Mouse (Mus musculus) forebrain, embryonic 16.5 days (tissue): ENCODE results near the gene Pfn4. TPM values are rescaled to one million over a fixed set of nuclear protein-coding genes. Genes with fewer than 3 reads are reported as not detected.
A peak's percentile ranks its signal among the peaks of the same experiment; 100 is the strongest.

Source experiments
- ATAC-seq: fragments of 200-750 bp; cut with Nextera tagmentation; 2 replicates; pipeline ENCODE4 v1.8.0; 2017; ENCODE audit warnings: mild to moderate bottlenecking, moderate library complexity
- H3K27ac ChIP-seq: fragments of 300-500 bp; sonication (generic); 2 replicates; pipeline ENCODE4 v1.5.1; 2014; ENCODE audit warnings: low read length, control low read depth
- H3K27me3 ChIP-seq: fragments of 300-500 bp; sonication (generic); replicated peaks from 2 replicates; pipeline ENCODE4 v1.6.1; 2014; ENCODE audit warnings: low read length; ENCODE audit not compliant: control insufficient read depth, insufficient read depth
- H3K36me3 ChIP-seq: fragments of 300-500 bp; sonication (generic); 2 replicates; pipeline ENCODE4 v1.6.1; 2014; ENCODE audit not compliant: control insufficient read depth, insufficient read depth
- H3K4me1 ChIP-seq: fragments of 300-500 bp; sonication (generic); replicated peaks from 2 replicates; pipeline ENCODE4 v1.6.1; 2014; ENCODE audit warnings: low read length; ENCODE audit not compliant: control insufficient read depth, insufficient read depth
- H3K4me2 ChIP-seq: fragments of 300-500 bp; sonication (generic); 2 replicates; pipeline ENCODE4 v1.6.1; 2014; ENCODE audit warnings: mild to moderate bottlenecking, low read length, control low read depth
- H3K4me3 ChIP-seq: fragments of 300-500 bp; sonication (generic); replicated peaks from 2 replicates; pipeline ENCODE4 v1.5.1; 2014; ENCODE audit warnings: mild to moderate bottlenecking, low read length, control low read depth
- H3K9ac ChIP-seq: fragments of 300-500 bp; sonication (generic); replicated peaks from 2 replicates; pipeline ENCODE4 v1.6.1; 2014; ENCODE audit warnings: low read depth, low read length, control low read depth
- H3K9me3 ChIP-seq: fragments of 300-500 bp; sonication (generic); 2 replicates; pipeline ENCODE4 v1.6.1; 2016; ENCODE audit warnings: low read length; ENCODE audit not compliant: control insufficient read depth
- WGBS: fragments of 180-500 bp; shearing (Covaris S2); extraction: QIAGEN DNeasy Blood & Tissue Kit; methylation state at CpG from one replicate; pipeline ENCODE4 v1.1.7; 2014; 5-methylcytosine and 5-hydroxymethylcytosine counted together
- polyA plus RNA-seq: library from polyadenylated mRNA; unstranded; fragments of >200 nt; fragmentation: Nextera tagmentation; extraction: Ambion mirVana; gene quantifications from 2 replicates; pipeline ENCODE4 v1.2.1, GENCODE M21; 2015

Pfn4 gene
- polyA plus RNA-seq, 1 experiment from 2014 or later: 12.5 TPM

DNA sequence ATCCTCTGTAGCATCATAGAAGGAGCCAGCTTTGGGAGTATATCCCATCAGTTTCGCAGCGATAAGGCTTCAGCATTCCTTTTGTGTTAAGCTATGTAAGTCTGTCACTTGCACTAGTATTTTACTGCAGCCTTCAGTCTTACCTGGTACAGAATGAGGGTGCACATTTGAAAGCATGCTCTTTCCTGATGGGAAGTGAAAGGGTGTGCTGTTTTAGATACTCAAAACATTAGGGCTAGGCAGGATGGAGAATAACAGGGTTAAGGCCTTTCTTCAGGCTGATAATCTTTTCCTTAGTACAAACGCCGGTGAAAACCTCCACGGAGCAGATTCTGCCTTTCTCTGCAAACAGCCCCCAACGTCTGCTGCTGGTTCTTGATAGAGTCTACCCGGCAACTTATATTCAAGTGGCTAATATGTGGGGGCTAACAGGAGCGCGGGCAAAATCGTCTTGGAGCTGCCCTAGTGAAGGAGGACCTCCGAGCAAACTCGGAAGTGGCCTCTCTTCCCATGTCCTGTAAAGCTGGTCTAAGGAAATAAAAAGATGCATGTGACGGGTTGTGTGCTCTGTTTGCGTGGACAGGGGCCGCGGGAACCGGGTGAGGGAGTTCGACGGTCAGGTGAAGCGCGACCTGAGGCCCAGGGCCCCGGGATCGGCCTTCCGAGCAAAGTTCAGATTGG, 48.0 kb downstream of the Pfn4 start:
- Histone ChIP-seq H3K4me3 (peak overlapping the region; percentile 85), H3K36me3 (peaks cover 6% of the 10 kb centered on the region; the same call in 1 of the 2 replicates), H3K27me3 (no peaks in the 10 kb centered on the region), H3K27ac (peak overlapping the region; percentile 77), H3K4me2 (peak overlapping the region; percentile 98), H3K9me3 (no peaks in the 10 kb centered on the region), H3K9ac (peak overlapping the region; percentile 75), H3K4me1 (peaks cover 19% of the 10 kb centered on the region)
- peak; percentile 64 for ATAC-seq
- 8% methylated on average over 24 of the region's 24 CpGs for WGBS

GRCm38 (mm10) chr12:4817361-4818101, 48.7 kb downstream of the Pfn4 start, which contains the start of gene Sf3b6:
Sf3b6 (plus strand) TSS chr12:4817544.
- Histone ChIP-seq H3K27ac (peak within 1 kb of the TSS; percentile 77), H3K9me3 (no peaks in the 10 kb centered on the region), H3K4me2 (peak within 1 kb of the TSS; percentile 98), H3K4me1 (peaks cover 19% of the 10 kb centered on the region), H3K9ac (peak within 1 kb of the TSS; percentile 75), H3K27me3 (no peaks in the 10 kb centered on the region), H3K36me3 (peaks cover 10% of the 10 kb centered on the region; the same call in 1 of the 2 replicates), H3K4me3 (peak within 1 kb of the TSS; percentile 85)
- ATAC-seq: peak; percentile 99
- under 1% methylated on average over 49 of the region's 49 CpGs for WGBS

DNA sequence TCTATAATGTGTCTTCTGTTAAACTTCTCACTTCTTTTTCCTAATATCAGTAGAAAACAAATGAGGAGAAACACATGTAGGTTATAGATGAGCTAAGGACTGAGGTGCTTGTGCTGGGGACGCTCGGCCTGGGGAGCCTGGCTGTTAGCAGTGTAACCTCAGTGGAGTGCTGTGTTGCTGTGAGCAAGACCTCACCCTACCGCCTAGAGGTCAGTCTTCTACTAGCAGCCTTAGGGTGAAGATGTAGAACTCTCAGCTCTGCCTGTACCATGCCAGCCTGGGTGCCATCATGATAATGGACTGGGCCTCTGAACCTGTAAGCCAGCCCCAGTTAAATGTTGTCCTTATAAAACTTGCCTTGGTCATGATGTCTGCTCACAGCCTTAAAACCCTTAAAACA, 58.4 kb downstream of the Pfn4 start:
- Histone ChIP-seq H3K4me1 (no peaks in the 10 kb centered on the region), H3K27me3 (no peaks in the 10 kb centered on the region), H3K4me2 (no peak overlapping the region), H3K36me3 (peaks cover 15% of the 10 kb centered on the region), H3K27ac (no peak overlapping the region), H3K4me3 (no peak overlapping the region), H3K9ac (no peak overlapping the region), H3K9me3 (no peaks in the 10 kb centered on the region)
- 73% methylated on average over 3 of the region's 3 CpGs for WGBS
- no peak for ATAC-seq

Other genes starting within 250 kb of the Pfn4 start
- 21.4 and 24.9 TPM in 2 replicates for gene Itsn2, start 176.4 kb upstream of the Pfn4 start, polyA plus RNA-seq
- not detected in 2 replicates for gene Gm3625, start 176.1 kb upstream of the Pfn4 start, polyA plus RNA-seq
- 0.73 and 1.0 TPM in 2 replicates for gene Fam228a, start 30.6 kb upstream of the Pfn4 start, polyA plus RNA-seq
- 5.1 and 6.7 TPM in 2 replicates for gene Fam228b, start 245 bp downstream of the Pfn4 start, polyA plus RNA-seq
- gene Sf3b6, start 48.5 kb downstream of the Pfn4 start, polyA plus RNA-seq: 233 and 243 TPM in 2 replicates
- gene Fkbp1b, start 72.6 kb downstream of the Pfn4 start, polyA plus RNA-seq: 23.7 and 25.5 TPM in 2 replicates
- gene Wdcp, start 74.3 kb downstream of the Pfn4 start, polyA plus RNA-seq: 13.3 and 13.5 TPM in 2 replicates
- gene Mfsd2b, start 105.3 kb downstream of the Pfn4 start, polyA plus RNA-seq: 0.82 and 1.3 TPM in 2 replicates
- gene Ubxn2a, start 138.7 kb downstream of the Pfn4 start, polyA plus RNA-seq: 45.2 and 49.9 TPM in 2 replicates
- gene Atad2b, start 148.3 kb downstream of the Pfn4 start, polyA plus RNA-seq: 10.6 and 11.2 TPM in 2 replicates